Mouse (Mus musculus): ENCODE results near the gene Il9r. TPM values are rescaled to one million over a fixed set of nuclear protein-coding genes. Genes with fewer than 3 reads are reported as not detected.
A peak's percentile ranks its signal among the peaks of the same experiment; 100 is the strongest.

Gene Il9r
- polyA plus RNA-seq (2015; fragmentation: Nextera tagmentation; extraction: Ambion mirVana), result 0.74 and 1.4 TPM in 2 replicates

DNA sequence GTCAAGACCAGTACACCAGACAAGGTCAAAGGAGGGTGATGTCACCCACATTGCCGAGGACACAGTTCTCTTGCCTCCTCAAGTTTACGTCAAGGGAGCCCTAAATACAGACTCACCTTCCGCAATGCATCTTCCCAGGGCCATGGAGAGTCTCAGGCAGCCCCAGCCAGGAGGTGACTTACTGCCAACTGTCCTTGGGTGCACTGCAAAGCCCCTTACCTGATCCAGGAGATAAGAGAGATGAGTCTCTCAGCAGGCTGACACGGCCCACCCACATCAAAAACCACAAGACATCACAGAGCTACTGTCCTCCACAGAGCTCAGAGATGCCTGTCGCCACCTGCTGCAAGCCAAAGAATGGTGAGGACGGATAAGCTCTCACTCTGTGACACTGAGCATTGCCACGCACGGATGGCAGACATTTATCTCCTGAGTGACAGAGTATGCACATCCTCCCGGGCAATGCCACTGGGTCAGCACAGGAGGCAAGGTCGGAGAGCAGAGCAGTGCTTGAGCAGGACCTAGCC, at the start of gene Il9r:
Gene Il9r, minus strand, starts transcription at position 205 of the 527 bp plus-strand sequence.
- Histone ChIP-seq H3K4me1 (ENCODE audit: control insufficient read depth, insufficient read depth, low read length) (0 out of 2 replicates have a peak, but pooled peaks cover 2% of the 10 kb centered on the region), H3K4me2 (ENCODE audit: low read depth, low read length) (no peak within 1 kb of the TSS), H3K9me3 (replicated peaks; ENCODE audit: control insufficient read depth, low read length) (no peaks in the 10 kb centered on the region), H3K27me3 (ENCODE audit: control insufficient read depth, insufficient read depth, low read length) (no peaks in the 10 kb centered on the region), H3K36me3 (ENCODE audit: control insufficient read depth, insufficient read depth) (no peaks in the 10 kb centered on the region), H3K27ac (ENCODE audit: low read length) (peak within 1 kb of the TSS; percentile 32; the same call in 1 of the 2 replicates), H3K4me3 (ENCODE audit: low read length) (no peak within 1 kb of the TSS), H3K9ac (ENCODE audit: low read length) (no peak within 1 kb of the TSS)
- 35% methylated on average over 10 of the region's 10 CpGs for WGBS
- no peak for ATAC-seq (replicated peaks; ENCODE audit: extremely low read depth, insufficient read depth, low FRiP score)

DNA sequence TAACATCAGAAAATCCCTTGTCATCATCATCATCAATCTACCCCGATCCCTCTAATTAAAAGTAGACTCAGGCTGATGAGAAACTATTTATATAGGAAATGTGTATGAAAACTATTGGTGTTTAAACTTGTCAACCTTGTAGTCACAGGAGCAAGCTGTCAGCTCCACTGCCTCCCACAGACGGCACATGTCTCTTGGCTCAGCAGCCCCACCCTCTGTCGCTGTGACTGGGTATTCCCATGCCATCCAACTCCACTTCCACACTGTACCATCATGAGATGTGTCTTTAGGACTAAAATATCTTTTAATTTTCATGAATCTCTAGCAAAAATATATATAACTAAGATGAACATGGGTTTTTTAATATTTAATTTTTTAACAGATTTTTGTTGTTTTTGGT, 48.3 kb upstream of the Il9r start:
- Histone ChIP-seq H3K9me3 (replicated peaks; ENCODE audit: control insufficient read depth, low read length) (no peaks in the 10 kb centered on the region), H3K27me3 (ENCODE audit: control insufficient read depth, insufficient read depth, low read length) (no peaks in the 10 kb centered on the region), H3K9ac (ENCODE audit: low read length) (no peak overlapping the region), H3K36me3 (ENCODE audit: control insufficient read depth, insufficient read depth) (peaks cover 18% of the 10 kb centered on the region), H3K4me3 (ENCODE audit: low read length) (no peak overlapping the region), H3K27ac (ENCODE audit: low read length) (no peak overlapping the region), H3K4me1 (ENCODE audit: control insufficient read depth, insufficient read depth, low read length) (peaks cover 7% of the 10 kb centered on the region; the same call in 1 of the 2 replicates), H3K4me2 (ENCODE audit: low read depth, low read length) (no peak overlapping the region)
- 80% methylated on average over 3 of the region's 3 CpGs for WGBS
- ATAC-seq (replicated peaks; ENCODE audit: extremely low read depth, insufficient read depth, low FRiP score), result no peak

DNA sequence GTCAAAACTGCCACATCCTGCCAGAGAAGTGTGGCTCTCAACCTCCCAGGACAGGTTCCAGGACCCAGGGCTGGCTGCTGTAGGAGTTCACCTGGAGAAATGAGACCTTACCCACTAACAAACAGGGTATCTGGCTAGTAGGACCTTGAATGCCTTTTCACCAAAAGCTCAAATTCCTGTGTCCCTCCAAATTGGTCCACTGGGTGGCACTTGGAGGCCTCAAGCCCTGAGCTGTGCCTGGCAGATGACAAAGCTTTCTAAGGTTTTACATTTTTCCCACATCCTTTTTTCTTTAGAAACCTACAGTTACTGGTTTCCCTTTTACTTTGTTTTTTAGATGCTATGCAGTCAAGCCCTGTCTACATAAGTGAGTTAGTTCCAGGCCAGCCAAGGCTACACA, 47.0 kb upstream of the Il9r start:
- H3K9me3 ChIP-seq (replicated peaks; ENCODE audit: control insufficient read depth, low read length), result no peaks in the 10 kb centered on the region
- H3K27me3 ChIP-seq (ENCODE audit: control insufficient read depth, insufficient read depth, low read length), result no peaks in the 10 kb centered on the region
- H3K4me3 ChIP-seq (ENCODE audit: low read length), result no peak overlapping the region
- peaks cover 8% of the 10 kb centered on the region; the same call in 1 of the 2 replicates for H3K4me1 ChIP-seq (ENCODE audit: control insufficient read depth, insufficient read depth, low read length)
- H3K36me3 ChIP-seq (ENCODE audit: control insufficient read depth, insufficient read depth), result peaks cover 18% of the 10 kb centered on the region
- H3K4me2 ChIP-seq (ENCODE audit: low read depth, low read length), result no peak overlapping the region
- no peak overlapping the region for H3K9ac ChIP-seq (ENCODE audit: low read length)
- ATAC-seq (replicated peaks; ENCODE audit: extremely low read depth, insufficient read depth, low FRiP score), result no peak
- no peak overlapping the region for H3K27ac ChIP-seq (ENCODE audit: low read length)

DNA sequence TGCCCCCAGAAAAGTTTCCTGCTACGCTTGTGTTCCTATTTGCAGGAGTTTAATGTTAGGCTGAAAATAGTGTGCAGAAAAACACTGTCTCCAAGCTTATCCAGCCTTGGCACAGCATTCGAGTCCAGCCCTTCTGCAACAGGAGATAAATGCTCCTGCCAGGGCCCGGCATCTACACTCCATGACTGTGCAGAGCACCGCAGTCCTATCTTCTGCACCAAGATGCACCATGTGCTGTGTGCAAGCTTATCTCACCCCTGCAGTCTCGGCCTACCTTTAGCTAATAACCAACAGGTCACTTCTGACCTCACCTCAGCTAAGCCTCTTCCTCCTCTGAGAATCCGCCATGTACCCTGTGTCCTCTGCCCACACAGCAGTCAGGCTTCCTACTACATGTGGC, 45.5 kb upstream of the Il9r start:
- no peaks in the 10 kb centered on the region for H3K27me3 ChIP-seq (ENCODE audit: control insufficient read depth, insufficient read depth, low read length)
- peaks cover 18% of the 10 kb centered on the region for H3K36me3 ChIP-seq (ENCODE audit: control insufficient read depth, insufficient read depth)
- H3K4me3 ChIP-seq (ENCODE audit: low read length), result no peak overlapping the region
- 90% methylated on average over 6 of the region's 6 CpGs for WGBS
- no peaks in the 10 kb centered on the region for H3K9me3 ChIP-seq (replicated peaks; ENCODE audit: control insufficient read depth, low read length)
- peaks cover 8% of the 10 kb centered on the region; the same call in 1 of the 2 replicates for H3K4me1 ChIP-seq (ENCODE audit: control insufficient read depth, insufficient read depth, low read length)
- no peak overlapping the region for H3K9ac ChIP-seq (ENCODE audit: low read length)
- ATAC-seq (replicated peaks; ENCODE audit: extremely low read depth, insufficient read depth, low FRiP score), result no peak
- H3K27ac ChIP-seq (ENCODE audit: low read length), result no peak overlapping the region
- H3K4me2 ChIP-seq (ENCODE audit: low read depth, low read length), result no peak overlapping the region

DNA sequence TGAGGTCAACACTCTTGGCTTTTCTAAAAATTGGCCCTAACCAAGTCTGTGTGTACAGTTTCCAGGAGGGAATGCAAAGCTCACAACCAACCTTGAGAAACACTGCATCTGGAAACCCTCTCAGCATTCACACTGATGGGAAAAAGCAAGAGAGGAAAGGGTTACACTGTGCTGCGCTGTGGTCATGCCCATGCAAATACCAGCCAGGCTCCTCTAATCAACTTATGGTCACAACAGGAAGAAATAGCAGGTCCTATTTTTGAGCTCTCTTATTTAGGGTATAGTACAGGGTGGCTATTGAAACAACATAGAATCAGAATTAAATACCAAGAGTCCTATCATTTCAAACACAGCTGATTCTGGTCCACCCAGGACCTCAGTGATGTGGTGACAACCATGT, 44.5 kb upstream of the Il9r start:
- ATAC-seq (replicated peaks; ENCODE audit: extremely low read depth, insufficient read depth, low FRiP score), result no peak
- Histone ChIP-seq H3K27me3 (ENCODE audit: control insufficient read depth, insufficient read depth, low read length) (no peaks in the 10 kb centered on the region), H3K4me1 (ENCODE audit: control insufficient read depth, insufficient read depth, low read length) (peaks cover 8% of the 10 kb centered on the region; the same call in 1 of the 2 replicates), H3K36me3 (ENCODE audit: control insufficient read depth, insufficient read depth) (peaks cover 15% of the 10 kb centered on the region), H3K4me3 (ENCODE audit: low read length) (no peak overlapping the region), H3K9me3 (replicated peaks; ENCODE audit: control insufficient read depth, low read length) (no peaks in the 10 kb centered on the region), H3K27ac (ENCODE audit: low read length) (peak overlapping the region; percentile 15; the same call in 1 of the 2 replicates), H3K9ac (ENCODE audit: low read length) (no peak overlapping the region), H3K4me2 (ENCODE audit: low read depth, low read length) (no peak overlapping the region)
- WGBS, result 83% methylated on average over 1 of the region's 1 CpGs

DNA sequence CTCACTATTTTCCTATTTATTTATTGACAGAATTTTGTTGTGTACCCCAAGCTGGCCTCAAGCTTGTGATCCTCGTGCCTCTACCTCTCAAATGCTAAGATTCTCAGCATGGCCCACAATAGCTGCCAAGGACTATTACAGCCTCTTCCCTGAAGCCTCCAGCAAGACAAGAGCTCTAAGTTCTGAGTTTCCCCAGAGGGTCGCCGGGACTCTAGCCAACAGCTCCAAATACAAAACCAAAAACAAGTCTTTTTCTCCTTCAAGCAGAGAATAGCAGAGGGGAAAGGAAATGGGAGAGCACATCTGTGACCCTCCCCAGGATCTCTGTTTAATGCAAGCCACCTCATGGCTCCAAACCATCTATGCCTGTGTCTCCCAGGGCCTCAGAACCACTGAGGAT, 44.0 kb upstream of the Il9r start:
- no peaks in the 10 kb centered on the region for H3K9me3 ChIP-seq (replicated peaks; ENCODE audit: control insufficient read depth, low read length)
- no peak overlapping the region for H3K4me2 ChIP-seq (ENCODE audit: low read depth, low read length)
- no peak overlapping the region for H3K9ac ChIP-seq (ENCODE audit: low read length)
- H3K27me3 ChIP-seq (ENCODE audit: control insufficient read depth, insufficient read depth, low read length), result no peaks in the 10 kb centered on the region
- peaks cover 8% of the 10 kb centered on the region; the same call in 1 of the 2 replicates for H3K4me1 ChIP-seq (ENCODE audit: control insufficient read depth, insufficient read depth, low read length)
- no peak overlapping the region for H3K4me3 ChIP-seq (ENCODE audit: low read length)
- peaks cover 10% of the 10 kb centered on the region; the same call in 1 of the 2 replicates for H3K36me3 ChIP-seq (ENCODE audit: control insufficient read depth, insufficient read depth)
- WGBS, result 74% methylated on average over 3 of the region's 3 CpGs
- no peak for ATAC-seq (replicated peaks; ENCODE audit: extremely low read depth, insufficient read depth, low FRiP score)
- peak overlapping the region; percentile 15 for H3K27ac ChIP-seq (ENCODE audit: low read length)

DNA sequence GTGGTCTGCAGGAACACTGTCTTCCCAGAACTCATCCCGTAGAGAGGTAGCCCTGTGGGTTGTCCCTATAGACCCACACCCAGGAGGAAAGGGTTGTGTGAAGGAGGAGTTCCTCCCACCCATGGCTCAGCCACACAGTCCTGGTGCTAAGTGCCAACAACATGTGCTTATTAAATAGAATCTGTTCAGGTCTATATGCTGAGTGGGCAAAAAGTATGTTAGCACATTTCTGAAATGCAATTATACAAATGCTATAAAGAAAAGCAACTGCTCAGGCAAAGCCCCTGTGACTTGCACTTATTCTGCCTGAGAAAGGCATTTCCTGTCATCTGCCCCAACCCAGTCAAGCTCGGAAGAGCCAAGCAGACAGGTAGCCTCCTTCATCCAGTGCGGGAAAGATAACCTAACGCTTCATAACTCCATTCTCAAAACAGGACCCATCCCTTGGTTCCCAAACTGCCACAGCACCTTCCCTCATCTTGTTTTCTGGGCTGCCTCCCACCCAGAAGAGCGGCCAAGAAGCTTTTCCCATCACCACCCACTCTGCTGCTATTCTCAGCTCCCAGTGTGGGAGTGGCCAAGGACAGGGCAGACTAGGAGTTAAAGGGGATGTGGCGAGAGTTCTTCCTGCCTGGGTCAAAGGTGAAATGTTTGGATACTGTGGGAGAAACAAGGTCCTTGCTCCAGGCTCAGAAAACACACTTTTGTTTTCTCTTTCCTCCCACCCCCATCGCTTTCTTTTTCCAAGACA, 43.3 kb upstream of the Il9r start:
- no peaks in the 10 kb centered on the region for H3K9me3 ChIP-seq (replicated peaks; ENCODE audit: control insufficient read depth, low read length)
- no peak; the same call in 1 of the 2 replicates for ATAC-seq (replicated peaks; ENCODE audit: extremely low read depth, insufficient read depth, low FRiP score)
- H3K4me1 ChIP-seq (ENCODE audit: control insufficient read depth, insufficient read depth, low read length), result peaks cover 8% of the 10 kb centered on the region; the same call in 1 of the 2 replicates
- H3K9ac ChIP-seq (ENCODE audit: low read length), result no peak overlapping the region
- peaks cover 10% of the 10 kb centered on the region; the same call in 1 of the 2 replicates for H3K36me3 ChIP-seq (ENCODE audit: control insufficient read depth, insufficient read depth)
- no peak overlapping the region for H3K4me3 ChIP-seq (ENCODE audit: low read length)
- no peak overlapping the region for H3K4me2 ChIP-seq (ENCODE audit: low read depth, low read length)
- 49% methylated on average over 7 of the region's 7 CpGs for WGBS
- H3K27me3 ChIP-seq (ENCODE audit: control insufficient read depth, insufficient read depth, low read length), result no peaks in the 10 kb centered on the region
- H3K27ac ChIP-seq (ENCODE audit: low read length), result peak overlapping the region; percentile 15; the same call in 1 of the 2 replicates

DNA sequence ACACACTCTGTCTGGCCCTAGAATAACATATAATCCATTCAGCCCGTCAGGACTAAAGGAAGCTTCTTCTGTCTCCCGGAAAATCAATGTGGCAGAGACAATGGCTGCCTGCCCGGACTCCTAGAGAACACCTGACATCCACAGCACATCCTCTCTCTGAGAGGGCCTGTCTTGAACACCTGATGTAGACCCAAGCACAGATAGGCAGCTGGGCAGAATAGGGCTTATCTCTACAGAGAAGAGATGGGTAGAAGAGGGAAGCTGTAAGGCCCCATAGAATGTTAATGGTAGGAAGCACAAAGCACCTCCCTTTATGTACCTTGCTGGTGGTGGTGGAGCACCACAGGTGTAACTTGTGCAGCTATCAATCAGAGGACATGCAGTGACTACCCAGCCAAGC, 42.1 kb upstream of the Il9r start:
- Histone ChIP-seq H3K4me1 (ENCODE audit: control insufficient read depth, insufficient read depth, low read length) (peaks cover 8% of the 10 kb centered on the region; the same call in 1 of the 2 replicates), H3K36me3 (ENCODE audit: control insufficient read depth, insufficient read depth) (0 out of 2 replicates have a peak, but pooled peaks cover 5% of the 10 kb centered on the region), H3K9ac (ENCODE audit: low read length) (no peak overlapping the region), H3K27me3 (ENCODE audit: control insufficient read depth, insufficient read depth, low read length) (no peaks in the 10 kb centered on the region), H3K27ac (ENCODE audit: low read length) (no peak overlapping the region), H3K4me3 (ENCODE audit: low read length) (no peak overlapping the region), H3K4me2 (ENCODE audit: low read depth, low read length) (no peak overlapping the region), H3K9me3 (replicated peaks; ENCODE audit: control insufficient read depth, low read length) (no peaks in the 10 kb centered on the region)
- ATAC-seq (replicated peaks; ENCODE audit: extremely low read depth, insufficient read depth, low FRiP score), result no peak
- 81% methylated on average over 3 of the region's 3 CpGs for WGBS

DNA sequence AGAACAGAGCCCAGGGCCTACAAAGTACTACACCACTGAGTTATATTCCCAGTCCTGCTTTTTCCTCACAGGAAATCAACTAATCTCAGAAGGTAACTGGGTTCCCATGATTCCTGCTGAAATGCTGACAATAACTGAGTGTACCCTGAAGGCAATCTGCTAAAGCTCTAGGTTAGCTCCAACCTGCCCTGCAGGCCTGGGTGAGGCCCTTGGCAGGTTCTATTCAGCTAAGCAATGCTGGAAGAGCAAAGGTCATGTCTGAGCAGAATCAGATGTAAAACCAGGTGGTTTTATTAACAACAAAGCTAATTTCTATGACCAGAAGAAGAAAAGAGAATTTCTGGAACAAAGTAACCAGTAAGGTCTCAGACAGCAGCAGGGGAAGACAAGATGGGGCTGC, 41.3 kb upstream of the Il9r start:
- ATAC-seq (replicated peaks; ENCODE audit: extremely low read depth, insufficient read depth, low FRiP score), result no peak
- 0 out of 2 replicates have a peak, but pooled peaks cover 5% of the 10 kb centered on the region for H3K36me3 ChIP-seq (ENCODE audit: control insufficient read depth, insufficient read depth)

More for the DNA sequence above, 41.3 kb upstream of the Il9r start:
- H3K4me1 ChIP-seq (ENCODE audit: control insufficient read depth, insufficient read depth, low read length), result peaks cover 10% of the 10 kb centered on the region; the same call in 1 of the 2 replicates
- H3K9me3 ChIP-seq (replicated peaks; ENCODE audit: control insufficient read depth, low read length), result no peaks in the 10 kb centered on the region
- H3K4me3 ChIP-seq (ENCODE audit: low read length), result no peak overlapping the region
- H3K4me2 ChIP-seq (ENCODE audit: low read depth, low read length), result no peak overlapping the region
- H3K27me3 ChIP-seq (ENCODE audit: control insufficient read depth, insufficient read depth, low read length), result no peaks in the 10 kb centered on the region
- H3K9ac ChIP-seq (ENCODE audit: low read length), result no peak overlapping the region
- H3K27ac ChIP-seq (ENCODE audit: low read length), result no peak overlapping the region

All from heart, embryonic 16.5 days (tissue).